Mouse (Mus musculus) midbrain, embryonic 11.5 days (tissue): ENCODE measurements around the gene Tom1l2. TPM values are rescaled to one million over a fixed set of nuclear protein-coding genes. Genes with fewer than 3 reads are reported as not detected.

Source experiments
- ATAC-seq: fragments of 200-750 bp; cut with Nextera tagmentation; 2 replicates; pipeline ENCODE4 v1.8.0; 2017; ENCODE audit warnings: moderate TSS enrichment, moderate library complexity; ENCODE audit not compliant: low FRiP score
- DNase-seq: peaks from one replicate; pipeline ENCODE4 v3.0.0; 2015; ENCODE audit warnings: low spot score; ENCODE audit errors: missing footprints
- H3K27ac ChIP-seq: fragments of 300-500 bp; sonication (generic); 2 replicates; pipeline ENCODE4 v1.5.1; 2014; ENCODE audit warnings: low read depth, low read length
- H3K27me3 ChIP-seq: fragments of 300-500 bp; sonication (generic); 2 replicates; pipeline ENCODE4 v1.6.1; 2014; ENCODE audit warnings: mild to moderate bottlenecking, low read length, moderate library complexity, mixed read lengths; ENCODE audit not compliant: control insufficient read depth, insufficient read depth
- H3K36me3 ChIP-seq: fragments of 300-500 bp; sonication (generic); 2 replicates; pipeline ENCODE4 v1.6.1; 2014; ENCODE audit warnings: mild to moderate bottlenecking, low read length, moderate library complexity, mixed read lengths; ENCODE audit not compliant: control insufficient read depth, insufficient read depth
- H3K4me1 ChIP-seq: fragments of 300-500 bp; sonication (generic); 2 replicates; pipeline ENCODE4 v1.6.1; 2014; ENCODE audit warnings: low read length; ENCODE audit not compliant: control insufficient read depth, insufficient read depth
- H3K4me2 ChIP-seq: fragments of 300-500 bp; sonication (generic); 2 replicates; pipeline ENCODE4 v1.6.1; 2014; ENCODE audit warnings: mild to moderate bottlenecking, moderate library complexity
- H3K4me3 ChIP-seq: fragments of 300-500 bp; sonication (generic); 2 replicates; pipeline ENCODE4 v1.5.1; 2014; ENCODE audit warnings: low read depth, low read length
- H3K9ac ChIP-seq: fragments of 300-500 bp; sonication (generic); 2 replicates; pipeline ENCODE4 v1.6.1; 2014; ENCODE audit warnings: low read length
- H3K9me3 ChIP-seq: fragments of 300-500 bp; sonication (generic); 2 replicates; pipeline ENCODE4 v1.6.1; 2016; ENCODE audit warnings: low read length; ENCODE audit not compliant: control insufficient read depth
- WGBS: fragments of 180-500 bp; shearing (Covaris S2); extraction: QIAGEN DNeasy Blood & Tissue Kit; methylation state at CpG from one replicate; pipeline ENCODE4 v1.1.7; 2014; 5-methylcytosine and 5-hydroxymethylcytosine counted together
- polyA plus RNA-seq: library from polyadenylated mRNA; unstranded; fragments of >200 nt; fragmentation: Nextera tagmentation; extraction: Ambion mirVana; gene quantifications from 2 replicates; pipeline ENCODE4 v1.2.1, GENCODE M21; 2014

Gene Tom1l2
- polyA plus RNA-seq, 1 experiment from 2014 or later: 12.1 TPM

- H3K4me2 ChIP-seq: no peak overlapping the region
- WGBS: 88% methylated on average over 13 of the region's 13 CpGs
- no peaks in the 10 kb centered on the region for H3K4me1 ChIP-seq
- no peak overlapping the region for H3K9ac ChIP-seq
- no peaks in the 10 kb centered on the region; the same call in 1 of the 2 replicates for H3K36me3 ChIP-seq
- no peak overlapping the region for H3K27ac ChIP-seq
- H3K9me3 ChIP-seq: no peaks in the 10 kb centered on the region
- H3K27me3 ChIP-seq: no peaks in the 10 kb centered on the region
- DNase-seq (no peak), ATAC-seq (no peak)
- no peak overlapping the region for H3K4me3 ChIP-seq
Observed at GRCm38 (mm10) chr11:60370431-60370830, 17.7 kb upstream of the Tom1l2 start.

DNA sequence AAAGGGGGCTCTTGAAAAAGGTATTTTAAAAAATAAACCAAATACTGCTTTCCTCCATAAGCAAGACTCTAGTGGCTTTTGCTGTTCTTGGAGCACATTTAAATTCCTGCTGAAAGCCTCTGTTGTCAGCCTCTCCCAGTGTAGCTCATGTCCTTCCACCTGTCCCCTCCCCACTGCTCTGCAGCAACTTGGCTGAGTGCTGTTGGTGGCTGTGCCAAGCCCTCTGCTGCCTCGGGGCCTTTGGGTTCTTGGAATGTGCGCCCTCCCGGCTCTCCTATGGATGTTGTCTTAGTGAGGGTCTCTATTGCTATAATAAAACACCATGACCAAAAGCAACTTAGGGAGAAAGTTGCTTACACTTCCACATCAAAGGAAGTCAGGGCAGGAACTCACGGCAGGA is 16.7 kb upstream of the Tom1l2 start:
- Histone ChIP-seq H3K4me3 (no peak overlapping the region), H3K4me2 (no peak overlapping the region), H3K27ac (no peak overlapping the region), H3K9me3 (no peaks in the 10 kb centered on the region), H3K36me3 (no peaks in the 10 kb centered on the region; the same call in 1 of the 2 replicates), H3K27me3 (no peaks in the 10 kb centered on the region), H3K4me1 (no peaks in the 10 kb centered on the region), H3K9ac (no peak overlapping the region)
- 71% methylated on average over 4 of the region's 4 CpGs for WGBS
- ATAC-seq (no peak), DNase-seq (no peak)

- 81% methylated on average over 4 of the region's 4 CpGs for WGBS
- no peaks in the 10 kb centered on the region; the same call in 1 of the 2 replicates for H3K36me3 ChIP-seq
- H3K27ac ChIP-seq: no peak overlapping the region
- H3K27me3 ChIP-seq: no peaks in the 10 kb centered on the region
- no peak overlapping the region for H3K9ac ChIP-seq
- DNase-seq (no peak), ATAC-seq (no peak)
- H3K4me3 ChIP-seq: no peak overlapping the region
- no peak overlapping the region for H3K4me2 ChIP-seq
- no peaks in the 10 kb centered on the region for H3K4me1 ChIP-seq
- H3K9me3 ChIP-seq: no peaks in the 10 kb centered on the region
Observed at GRCm38 (mm10) chr11:60368909-60369308, 16.2 kb upstream of the Tom1l2 start.

GRCm38 (mm10) chr11:60367256-60367655 is 14.6 kb upstream of the Tom1l2 start:
- Histone ChIP-seq H3K27ac (no peak overlapping the region), H3K4me3 (no peak overlapping the region), H3K27me3 (no peaks in the 10 kb centered on the region), H3K9ac (no peak overlapping the region), H3K4me2 (no peak overlapping the region), H3K9me3 (no peaks in the 10 kb centered on the region), H3K4me1 (no peaks in the 10 kb centered on the region), H3K36me3 (no peaks in the 10 kb centered on the region; the same call in 1 of the 2 replicates)
- DNase-seq (no peak), ATAC-seq (no peak)
- 78% methylated on average over 3 of the region's 3 CpGs for WGBS

DNA sequence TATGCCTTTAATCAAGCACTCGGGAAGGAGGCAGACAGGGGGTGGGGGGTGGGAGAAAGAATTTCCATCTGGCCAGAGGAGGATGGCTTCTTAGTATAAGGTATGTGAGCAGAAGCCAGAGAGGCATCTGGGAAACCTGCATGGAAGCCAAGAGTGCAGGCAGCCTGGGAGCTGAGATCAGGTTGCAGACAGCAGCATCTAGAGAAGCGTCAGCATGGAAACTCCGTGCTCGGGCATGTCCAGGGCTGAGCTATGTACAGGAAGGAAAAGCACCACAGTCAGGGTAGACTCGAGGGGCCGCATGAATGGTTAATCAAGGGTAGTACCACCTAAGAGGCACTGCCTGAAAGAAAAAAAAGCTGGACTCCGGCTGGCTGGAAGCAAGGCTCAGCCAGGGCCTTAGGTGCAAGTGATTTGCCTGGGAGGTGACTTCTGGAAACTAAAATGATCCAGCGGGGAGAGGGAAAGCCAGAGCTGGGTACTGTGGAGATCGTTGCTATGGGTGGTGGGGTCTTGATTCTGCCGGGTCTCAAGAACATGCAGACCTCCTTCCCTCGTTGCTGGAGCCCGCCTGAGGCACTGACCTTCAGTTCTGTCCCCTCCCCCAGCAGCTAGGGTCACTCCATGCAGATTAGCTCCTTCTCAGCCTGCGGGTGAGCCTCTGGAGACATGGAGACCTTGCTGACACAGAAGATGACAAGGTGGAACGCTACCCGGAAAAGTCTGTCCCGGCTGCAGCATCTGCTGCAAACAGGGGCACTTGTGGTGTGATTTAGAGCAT is 13.7 kb upstream of the Tom1l2 start:
- Histone ChIP-seq H3K27ac (no peak overlapping the region), H3K36me3 (no peaks in the 10 kb centered on the region; the same call in 1 of the 2 replicates), H3K4me3 (no peak overlapping the region), H3K4me1 (no peaks in the 10 kb centered on the region), H3K9me3 (no peaks in the 10 kb centered on the region), H3K27me3 (no peaks in the 10 kb centered on the region), H3K4me2 (no peak overlapping the region), H3K9ac (no peak overlapping the region)
- 47% methylated on average over 16 of the region's 16 CpGs for WGBS
- ATAC-seq: no peak
- DNase-seq: no peak

- no peak for DNase-seq
Observed at GRCm38 (mm10) chr11:60360631-60361201, 8.0 kb upstream of the Tom1l2 start.

GRCm38 (mm10) chr11:60359936-60360335 is 7.2 kb upstream of the Tom1l2 start:
- Histone ChIP-seq H3K9me3 (no peaks in the 10 kb centered on the region), H3K27me3 (no peaks in the 10 kb centered on the region)

More at GRCm38 (mm10) chr11:60360631-60361201, 8.0 kb upstream of the Tom1l2 start:
- H3K4me3 ChIP-seq: no peak overlapping the region
- ATAC-seq: no peak
- no peaks in the 10 kb centered on the region for H3K36me3 ChIP-seq
- no peaks in the 10 kb centered on the region for H3K9me3 ChIP-seq
- no peak overlapping the region for H3K27ac ChIP-seq
- 74% methylated on average over 5 of the region's 5 CpGs for WGBS
- H3K4me1 ChIP-seq: no peaks in the 10 kb centered on the region
- H3K27me3 ChIP-seq: no peaks in the 10 kb centered on the region
- no peak overlapping the region for H3K4me2 ChIP-seq
- H3K9ac ChIP-seq: no peak overlapping the region

GRCm38 (mm10) chr11:60359138-60359537 is 6.4 kb upstream of the Tom1l2 start:
- Histone ChIP-seq H3K4me2 (no peak overlapping the region), H3K9me3 (no peaks in the 10 kb centered on the region), H3K27me3 (no peaks in the 10 kb centered on the region), H3K36me3 (no peaks in the 10 kb centered on the region), H3K4me3 (no peak overlapping the region), H3K4me1 (no peaks in the 10 kb centered on the region), H3K27ac (no peak overlapping the region), H3K9ac (no peak overlapping the region)
- WGBS: 78% methylated on average over 5 of the region's 5 CpGs
- DNase-seq (no peak), ATAC-seq (no peak)

More at GRCm38 (mm10) chr11:60359936-60360335, 7.2 kb upstream of the Tom1l2 start:
- H3K4me2 ChIP-seq: no peak overlapping the region
- no peak for ATAC-seq
- H3K4me3 ChIP-seq: no peak overlapping the region
- H3K9ac ChIP-seq: no peak overlapping the region
- 59% methylated on average over 1 of the region's 1 CpGs for WGBS
- no peak for DNase-seq
- H3K27ac ChIP-seq: no peak overlapping the region
- H3K36me3 ChIP-seq: no peaks in the 10 kb centered on the region
- no peaks in the 10 kb centered on the region for H3K4me1 ChIP-seq

DNA sequence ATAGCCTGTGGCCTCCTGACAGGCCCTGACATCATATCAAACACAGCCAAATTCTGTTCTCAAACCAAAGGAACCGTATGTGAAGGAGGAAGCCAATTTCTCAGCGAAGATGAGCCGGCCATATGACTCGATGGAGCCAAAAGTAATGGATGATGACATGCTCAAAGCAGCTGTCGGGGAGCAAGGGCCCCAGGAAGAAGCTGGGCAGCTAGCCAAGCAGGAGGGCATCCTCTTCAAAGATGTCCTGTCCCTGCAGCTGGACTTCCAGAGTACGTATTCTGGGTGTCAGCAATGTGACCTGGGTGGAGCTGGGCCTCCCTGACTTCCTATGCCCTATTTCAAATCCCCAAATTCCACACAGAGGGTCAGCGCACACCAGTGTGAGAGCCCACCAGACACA is 5.8 kb upstream of the Tom1l2 start:
- Histone ChIP-seq H3K9me3 (no peaks in the 10 kb centered on the region), H3K36me3 (no peaks in the 10 kb centered on the region), H3K9ac (no peak overlapping the region), H3K4me2 (no peak overlapping the region), H3K4me1 (peaks cover under 1% of the 10 kb centered on the region; the same call in 1 of the 2 replicates), H3K4me3 (no peak overlapping the region), H3K27me3 (no peaks in the 10 kb centered on the region), H3K27ac (no peak overlapping the region)
- DNase-seq (no peak), ATAC-seq (no peak)
- WGBS: 83% methylated on average over 7 of the region's 7 CpGs
